Mouse (Mus musculus) hindlimb bud, embryonic 11.5 days (tissue): ENCODE results near the gene Mdm2.

Experiments used
- DNase-seq: peaks from one replicate; pipeline ENCODE4 v3.0.0-alpha.2; 2012; ENCODE audit warnings: low read depth, low spot score; ENCODE audit errors: extremely low spot score

Gene Mdm2

GRCm38 (mm10) chr10:117658522-117659429 lies 51.8 kb downstream of the Mdm2 start:
- DNase-seq = no peak

GRCm38 (mm10) chr10:117657659-117658306 lies 52.8 kb downstream of the Mdm2 start:
- DNase-seq = no peak

GRCm38 (mm10) chr10:117656985-117657658 lies 53.4 kb downstream of the Mdm2 start:
- no peak for DNase-seq

GRCm38 (mm10) chr10:117656662-117656962 lies 53.9 kb downstream of the Mdm2 start:
- DNase-seq = no peak

- DNase-seq = no peak
Observed at GRCm38 (mm10) chr10:117655908-117656661, 54.5 kb downstream of the Mdm2 start.

GRCm38 (mm10) chr10:117655460-117655859 lies 55.1 kb downstream of the Mdm2 start:
- DNase-seq = no peak

- no peak for DNase-seq
Observed at GRCm38 (mm10) chr10:117654576-117655123, 55.9 kb downstream of the Mdm2 start.

GRCm38 (mm10) chr10:117653779-117654173 lies 56.8 kb downstream of the Mdm2 start:
- DNase-seq = no peak

- no peak for DNase-seq
Observed at GRCm38 (mm10) chr10:117652930-117653778, 57.4 kb downstream of the Mdm2 start.

- DNase-seq = no peak
Observed at GRCm38 (mm10) chr10:117652378-117652774, 58.2 kb downstream of the Mdm2 start.

- no peak for DNase-seq
Observed at GRCm38 (mm10) chr10:117651587-117652377, 58.8 kb downstream of the Mdm2 start.

GRCm38 (mm10) chr10:117650725-117651124 lies 59.8 kb downstream of the Mdm2 start:
- no peak for DNase-seq

- no peak for DNase-seq
Observed at GRCm38 (mm10) chr10:117650042-117650655, 60.4 kb downstream of the Mdm2 start.

GRCm38 (mm10) chr10:117649292-117650041 lies 61.1 kb downstream of the Mdm2 start:
- DNase-seq = no peak

- no peak for DNase-seq
Observed at GRCm38 (mm10) chr10:117648643-117649042, 61.9 kb downstream of the Mdm2 start.

- no peak for DNase-seq
Observed at GRCm38 (mm10) chr10:117647964-117648472, 62.5 kb downstream of the Mdm2 start.

- no peak for DNase-seq
Observed at GRCm38 (mm10) chr10:117647158-117647505, 63.4 kb downstream of the Mdm2 start.
